Mouse (Mus musculus): ENCODE measurements around the gene Zfp184.

The Zfp184 gene

DNA sequence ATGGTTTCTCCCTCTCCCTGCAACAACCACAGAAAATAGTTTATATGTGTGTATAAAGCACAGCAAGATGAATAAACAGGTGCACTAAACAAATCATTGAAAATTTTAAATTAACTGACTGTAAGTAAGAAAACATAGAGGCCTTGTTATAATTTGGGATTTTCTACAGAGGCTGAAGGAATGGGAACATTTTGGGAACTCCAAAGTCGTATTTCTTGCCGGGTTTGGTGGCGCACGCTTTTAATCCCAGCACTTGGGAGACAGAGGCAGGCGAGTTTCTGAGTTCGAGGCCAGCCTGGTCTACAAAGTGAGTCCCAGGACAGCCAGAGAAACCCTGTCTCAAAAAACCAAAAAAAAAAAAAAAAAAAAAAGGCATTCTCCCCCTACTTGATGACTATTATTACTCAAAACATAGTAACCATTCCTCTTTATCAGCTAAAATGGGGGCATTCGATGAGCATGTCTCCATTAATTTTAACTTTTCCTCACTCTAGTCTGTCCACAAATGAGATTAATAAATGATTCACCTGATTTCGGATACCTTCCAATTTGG lies 24.1 kb upstream of the Zfp184 start:
- no peak for DNase-seq (ENCODE audit: low read depth)

DNA sequence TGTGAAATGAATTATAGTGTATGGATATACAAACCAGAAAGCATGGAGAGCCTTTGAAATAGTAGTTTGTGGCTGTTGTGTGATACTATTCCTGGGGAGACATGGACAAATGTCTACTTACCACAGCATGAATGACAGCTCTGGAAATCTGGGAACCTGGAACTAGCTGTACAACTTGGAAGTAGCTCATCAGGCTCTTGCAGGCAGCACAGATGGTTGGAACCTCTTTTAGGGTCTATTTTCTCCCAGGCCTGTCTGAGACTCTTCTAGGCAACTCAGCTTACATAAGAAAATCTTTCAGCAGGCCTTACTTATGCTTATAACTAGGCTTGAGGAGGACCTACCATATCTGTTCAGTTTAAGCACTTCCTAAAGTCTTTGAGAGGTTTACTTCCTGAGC lies 21.5 kb upstream of the Zfp184 start:
- no peak for DNase-seq (ENCODE audit: low read depth)

GRCm38 (mm10) chr13:21924734-21925335 lies 20.1 kb upstream of the Zfp184 start:
- DNase-seq (ENCODE audit: low read depth) = no peak

DNA sequence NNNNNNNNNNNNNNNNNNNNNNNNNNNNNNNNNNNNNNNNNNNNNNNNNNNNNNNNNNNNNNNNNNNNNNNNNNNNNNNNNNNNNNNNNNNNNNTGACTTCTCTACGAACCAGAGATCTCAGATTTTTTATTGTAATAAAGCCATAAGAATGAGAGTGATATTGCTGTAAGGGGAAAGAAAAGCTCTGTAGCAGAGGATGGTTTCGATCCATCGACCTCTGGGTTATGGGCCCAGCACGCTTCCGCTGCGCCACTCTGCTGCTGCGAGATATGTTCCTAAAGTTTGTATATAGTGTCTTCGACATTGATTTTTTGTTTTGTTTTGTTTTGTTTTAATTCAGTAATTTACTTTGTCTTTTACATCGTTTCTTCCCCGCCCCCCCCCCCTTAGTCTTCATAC lies 13.9 kb upstream of the Zfp184 start:
- DNase-seq (ENCODE audit: low read depth) = no peak

DNA sequence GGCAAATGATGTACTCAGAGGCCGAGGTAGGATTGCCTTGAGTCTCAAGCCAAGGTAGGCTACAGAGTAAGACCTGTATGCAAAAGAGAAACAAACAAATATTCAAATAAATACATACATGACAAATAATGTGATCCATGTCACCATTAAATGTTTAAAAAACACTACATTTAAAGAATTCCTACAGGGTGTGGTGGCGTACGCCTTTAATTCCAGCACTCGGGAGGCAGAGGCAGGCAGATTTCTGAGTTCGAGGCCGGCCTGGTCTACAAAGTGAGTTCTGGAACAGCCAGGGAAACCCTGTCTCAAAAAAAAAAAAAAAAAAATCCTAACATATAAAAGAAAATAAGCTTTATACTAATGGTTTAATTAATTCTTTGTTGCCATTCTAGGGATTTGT lies 13.2 kb upstream of the Zfp184 start:
- no peak for DNase-seq (ENCODE audit: low read depth)

- DNase-seq (ENCODE audit: low read depth) = no peak
Measured at GRCm38 (mm10) chr13:21933626-21934548, 11.0 kb upstream of the Zfp184 start.

- DNase-seq (ENCODE audit: low read depth) = no peak
Measured at GRCm38 (mm10) chr13:21934982-21935791, 9.7 kb upstream of the Zfp184 start.

DNA sequence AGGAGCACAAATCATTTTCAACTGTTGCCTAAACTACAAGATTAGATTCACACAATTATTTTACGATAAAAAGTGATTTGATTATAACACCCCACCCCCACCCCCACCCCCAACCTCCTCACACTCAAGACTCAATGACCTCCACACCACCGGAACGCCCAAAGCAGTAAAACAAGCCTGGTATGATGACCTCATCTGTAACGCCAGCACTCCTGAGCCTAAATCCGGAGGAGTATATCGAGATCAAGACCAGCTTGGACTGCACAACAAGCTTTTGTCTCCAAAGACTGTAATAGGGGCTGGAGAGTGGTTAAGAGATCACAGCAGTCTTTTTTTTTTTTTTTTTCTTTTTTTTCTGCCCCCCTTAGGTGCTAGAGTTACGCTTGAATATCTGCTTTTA lies 9.1 kb upstream of the Zfp184 start:
- no peak for DNase-seq (ENCODE audit: low read depth)

- no peak for DNase-seq (ENCODE audit: low read depth)
Measured at GRCm38 (mm10) chr13:21936968-21937367, 7.9 kb upstream of the Zfp184 start.

DNA sequence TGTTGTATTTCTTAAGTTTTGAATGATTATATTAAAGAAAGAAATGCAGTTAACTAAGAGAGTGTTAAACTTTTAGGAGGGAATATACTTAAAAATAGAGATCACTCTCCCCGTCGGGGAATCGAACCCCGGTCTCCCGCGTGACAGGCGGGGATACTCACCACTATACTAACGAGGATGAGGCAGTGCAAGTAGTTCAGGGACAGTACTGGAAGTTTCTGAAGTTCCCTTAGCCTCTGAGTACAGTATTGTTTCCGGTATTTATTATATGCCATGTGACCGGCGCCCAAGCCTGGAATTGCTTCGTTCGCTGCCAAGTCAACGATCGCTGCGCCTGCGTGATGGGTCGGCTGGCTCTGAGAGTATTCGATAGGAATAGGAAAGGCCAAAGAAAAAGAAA lies 4.7 kb upstream of the Zfp184 start:
- DNase-seq (ENCODE audit: low read depth) = peak; percentile 96

GRCm38 (mm10) chr13:21940811-21941321 lies 4.0 kb upstream of the Zfp184 start:
- no peak for DNase-seq (ENCODE audit: low read depth)

- DNase-seq (ENCODE audit: low read depth) = no peak
Measured at GRCm38 (mm10) chr13:21943644-21944043, 1.2 kb upstream of the Zfp184 start.

DNA sequence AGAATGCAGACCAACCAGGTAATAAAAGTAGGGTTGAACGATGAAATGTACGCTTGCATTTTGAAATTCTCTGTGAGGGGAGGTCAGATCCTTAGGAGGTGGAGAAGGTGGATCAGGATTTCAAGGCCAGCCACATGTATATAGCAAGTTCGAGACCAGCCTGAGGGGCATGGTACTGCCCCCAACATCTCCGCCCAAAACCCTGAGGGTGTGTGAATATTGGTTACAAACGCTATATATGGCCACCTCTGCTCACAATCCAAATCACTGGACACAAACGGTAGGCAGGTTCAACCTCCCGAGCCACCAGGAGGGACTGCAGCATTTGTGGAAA lies 335 bp upstream of the Zfp184 start:
- no peak for DNase-seq (ENCODE audit: low read depth)

DNA sequence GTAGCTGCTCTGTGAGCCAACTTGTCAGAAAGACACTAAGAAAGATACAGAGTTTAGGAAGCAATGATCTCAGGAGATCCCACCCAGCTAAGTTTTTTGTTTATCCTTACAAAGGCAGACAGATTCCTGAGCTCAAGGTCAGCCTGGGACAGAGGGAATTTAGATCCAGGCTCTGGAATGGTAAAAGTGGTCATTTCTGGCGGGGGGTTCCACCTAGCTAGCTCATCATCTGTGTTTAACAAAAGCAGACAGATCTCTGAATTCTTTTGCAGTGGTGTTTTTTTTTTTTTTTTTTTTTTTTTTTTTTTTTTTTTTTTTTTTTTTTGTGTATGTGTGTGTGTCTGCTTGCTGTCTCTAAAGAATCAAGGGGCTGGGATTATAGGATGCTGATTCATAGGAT lies 24.4 kb downstream of the Zfp184 start:
- DNase-seq (ENCODE audit: low read depth) = no peak

DNA sequence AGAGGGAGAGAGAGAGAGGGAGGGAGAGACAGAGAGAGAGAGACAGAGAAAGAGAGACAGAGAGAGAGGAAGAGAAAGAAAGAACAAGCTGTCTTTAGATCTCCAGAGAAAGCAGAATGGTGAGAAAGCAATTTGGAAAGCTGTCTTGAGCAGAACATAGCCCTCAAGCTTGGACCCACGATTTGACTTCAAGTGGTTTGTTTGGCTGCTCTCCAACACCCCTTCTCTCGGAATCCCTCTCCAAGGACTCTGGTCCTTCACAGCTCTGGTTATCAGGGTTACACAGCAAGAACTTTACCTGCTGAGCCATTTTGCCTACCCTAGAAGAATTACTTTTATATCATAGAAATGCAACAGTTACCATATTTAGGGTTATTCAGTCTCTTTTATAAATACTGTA lies 24.9 kb downstream of the Zfp184 start:
- no peak for DNase-seq (ENCODE audit: low read depth)

DNA sequence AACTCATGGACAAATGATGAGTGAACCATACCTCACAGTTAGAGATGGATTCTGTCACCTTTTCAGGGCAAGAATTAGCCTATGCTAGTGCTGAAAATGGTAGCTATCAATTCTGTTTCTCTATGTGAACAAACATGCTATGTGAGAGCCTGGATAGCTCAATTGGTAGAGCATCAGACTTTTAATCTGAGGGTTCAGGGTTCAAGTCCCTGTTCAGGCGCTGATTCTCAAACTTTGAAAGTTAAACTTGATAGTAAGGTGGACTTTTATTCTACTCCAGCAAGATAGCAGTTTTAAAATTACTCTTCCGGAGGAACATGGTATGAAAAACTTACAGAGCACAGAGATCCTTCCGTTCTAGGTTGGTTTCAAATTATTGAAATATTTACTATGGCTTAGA lies 26.7 kb downstream of the Zfp184 start:
- DNase-seq (ENCODE audit: low read depth) = no peak

DNA sequence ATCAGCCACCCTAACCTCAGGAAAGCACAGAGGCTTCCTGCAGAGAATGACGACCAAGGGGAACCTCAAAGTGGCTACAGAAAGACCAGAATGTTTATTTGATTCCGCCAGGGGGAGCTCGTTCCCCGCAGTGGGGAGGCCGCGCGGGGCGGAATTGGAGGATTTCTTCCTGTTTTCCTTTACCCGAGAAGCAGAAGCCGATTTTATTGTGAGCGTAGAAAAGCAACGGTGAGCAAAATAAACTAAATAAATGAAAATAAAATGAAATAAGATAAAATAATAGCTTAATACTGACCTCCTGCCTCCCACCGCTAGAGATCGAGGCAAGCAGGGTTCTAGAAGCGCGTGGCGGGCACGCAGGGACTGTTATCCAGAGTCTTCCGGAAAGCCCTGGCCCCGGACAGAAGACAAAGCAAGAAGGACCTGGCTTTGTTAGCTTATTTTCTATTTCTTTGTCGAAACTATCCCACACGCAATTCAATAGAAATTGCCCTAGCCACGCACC lies 29.4 kb downstream of the Zfp184 start:
- DNase-seq (ENCODE audit: low read depth) = peak; percentile 95

GRCm38 (mm10) chr13:21974726-21975473 lies 30.0 kb downstream of the Zfp184 start:
- DNase-seq (ENCODE audit: low read depth) = peak; percentile 63

GRCm38 (mm10) chr13:21980981-21981802 lies 36.3 kb downstream of the Zfp184 start, which contains the start of gene Pom121l2:
Pom121l2 (plus strand) TSS chr13:21981194.
- no peak for DNase-seq (ENCODE audit: low read depth)

- no peak for DNase-seq (ENCODE audit: low read depth)
Measured at GRCm38 (mm10) chr13:21981803-21982193, 36.9 kb downstream of the Zfp184 start.
